Mouse (Mus musculus): ENCODE data around the gene Crispld2.

GRCm38 (mm10) chr8:119944096-119944811 lies 48.0 kb upstream of the Crispld2 start:
- TF ChIP-seq POLR2A (IDR thresholded peaks at IDR 0.05; ENCODE audit: extremely low read depth, insufficient read depth, low read length) (no peak), CTCF (IDR thresholded peaks at IDR 0.05; ENCODE audit: extremely low read depth, insufficient read depth, low read length) (peak; percentile 97)

Measured in cortical plate, adult 2 months (tissue).